Mouse (Mus musculus): ENCODE data around the gene 1700022I11Rik. TPM values are rescaled to one million over a fixed set of nuclear protein-coding genes. Genes with fewer than 3 reads are reported as not detected.
A peak's percentile ranks its signal among the peaks of the same experiment; 100 is the strongest.
"Not testable (repeated sequence)": the region's sequence is repeated elsewhere in the genome, so short reads cannot be mapped to it uniquely, and the experiment has no call there.

The 1700022I11Rik gene
- total and polyA plus RNA-seq, 3 experiments: 1.1 TPM; not detected in 2

DNA sequence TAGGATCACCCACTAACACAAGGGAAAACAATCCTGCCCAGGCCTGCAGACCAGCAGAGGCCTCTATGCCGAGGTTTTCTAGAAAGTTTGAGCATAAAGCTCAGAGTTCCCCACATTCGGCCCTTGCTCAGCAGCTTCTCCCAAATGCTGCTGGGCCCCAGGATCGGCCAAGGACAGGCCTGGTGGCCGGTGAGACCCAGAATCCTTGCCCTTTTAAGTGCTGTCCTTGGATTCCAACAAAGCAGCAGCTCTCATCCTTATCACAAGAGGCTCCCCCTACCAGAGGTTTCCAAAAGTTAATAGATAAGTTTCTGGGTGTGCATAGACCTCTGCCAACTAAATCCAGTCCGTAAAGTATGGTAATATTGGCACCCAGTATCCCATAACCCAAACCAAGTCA, 4.5 kb downstream of the 1700022I11Rik start:
- no peak overlapping the region for H3K4me3 ChIP-seq (ENCODE audit: low read depth, low read length)
- DNase-seq (ENCODE audit: low spot score): no peak
- peaks cover 24% of the 10 kb centered on the region for H3K36me3 ChIP-seq (replicated peaks)
- peaks cover 26% of the 10 kb centered on the region for H3K27me3 ChIP-seq (ENCODE audit: insufficient read depth, low read length)
- no peak for ATAC-seq (ENCODE audit: extremely low read depth, insufficient number of reproducible peaks, low FRiP score, poor library complexity, severe bottlenecking)
- TF ChIP-seq GATA2 (IDR thresholded peaks at IDR 0.05; ENCODE audit: borderline replicate concordance, low read depth, low read length) (no peak), TAL1 (conservative IDR thresholded peaks at IDR 0.05; ENCODE audit: low read depth, low read length) (no peak), CTCF (IDR thresholded peaks at IDR 0.05; ENCODE audit: low read depth, low read length) (no peak), GATA1 (IDR thresholded peaks at IDR 0.05; ENCODE audit: borderline replicate concordance, low read length) (no peak), POLR2AphosphoS5 (IDR thresholded peaks at IDR 0.05; ENCODE audit: insufficient replicate concordance, low read depth, low read length) (no peak)
- H3K4me1 ChIP-seq (ENCODE audit: insufficient read depth, low read depth, low read length): no peaks in the 10 kb centered on the region
- H3K9me3 ChIP-seq (replicated peaks): no peaks in the 10 kb centered on the region

DNA sequence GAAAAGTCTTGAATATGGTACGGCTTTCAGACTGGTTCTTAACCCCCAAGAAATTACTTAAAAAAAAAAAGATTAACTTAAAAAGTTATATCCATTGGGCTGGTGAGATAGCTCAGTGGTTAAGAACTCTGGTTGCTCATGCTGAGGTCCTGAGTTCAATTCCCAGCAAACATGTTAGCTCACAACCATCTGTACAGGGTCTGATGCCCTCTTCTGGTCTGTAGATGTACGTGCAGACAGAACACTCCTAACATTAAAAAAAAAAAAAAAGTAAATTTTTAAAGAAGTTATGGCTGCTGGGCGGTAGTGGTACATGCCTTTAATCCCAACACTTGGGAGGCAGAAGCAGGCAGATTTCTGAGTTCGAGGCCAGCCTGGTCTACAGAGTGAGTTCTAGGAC, 8.7 kb downstream of the 1700022I11Rik start:
- ATAC-seq (ENCODE audit: extremely low read depth, insufficient number of reproducible peaks, low FRiP score, poor library complexity, severe bottlenecking) (no peak), DNase-seq (ENCODE audit: low spot score) (no peak)
- Histone ChIP-seq H3K27me3 (ENCODE audit: insufficient read depth, low read length) (no peaks in the 10 kb centered on the region; the same call in 1 of the 2 replicates), H3K4me1 (ENCODE audit: insufficient read depth, low read depth, low read length) (no peaks in the 10 kb centered on the region), H3K36me3 (replicated peaks) (peaks cover 60% of the 10 kb centered on the region), H3K9me3 (replicated peaks) (no peaks in the 10 kb centered on the region), H3K4me3 (ENCODE audit: low read depth, low read length) (no peak overlapping the region)
- TF ChIP-seq CTCF (IDR thresholded peaks at IDR 0.05; ENCODE audit: low read depth, low read length) (0 out of 2 replicates have a peak, but pooled peaks have one; percentile 10), GATA2 (IDR thresholded peaks at IDR 0.05; ENCODE audit: borderline replicate concordance, low read depth, low read length) (no peak), GATA1 (IDR thresholded peaks at IDR 0.05; ENCODE audit: borderline replicate concordance, low read length) (no peak)

DNA sequence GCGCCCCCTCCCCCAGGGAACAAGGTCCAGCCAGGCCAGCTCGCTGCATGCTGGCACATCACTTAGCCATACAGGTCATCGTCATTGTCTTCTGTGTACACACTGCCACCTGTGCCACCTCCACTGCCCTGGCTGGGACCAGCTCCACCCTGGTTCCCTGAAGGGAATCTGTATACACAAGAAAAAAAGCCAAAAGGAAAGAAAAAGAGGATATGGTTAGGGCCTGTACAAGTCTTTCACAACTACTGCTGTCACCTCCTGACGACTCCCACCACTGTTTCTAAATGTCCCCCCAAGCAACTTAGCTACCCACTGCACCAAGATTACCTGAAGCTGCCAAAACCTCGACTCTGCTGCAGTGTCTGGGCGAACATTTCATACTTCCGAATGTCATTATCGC, 11.1 kb downstream of the 1700022I11Rik start:
- not testable (repeated sequence) for ATAC-seq (ENCODE audit: extremely low read depth, insufficient number of reproducible peaks, low FRiP score, poor library complexity, severe bottlenecking); H3K4me1 ChIP-seq (ENCODE audit: insufficient read depth, low read depth, low read length); H3K27me3 ChIP-seq (ENCODE audit: insufficient read depth, low read length); H3K9me3 ChIP-seq (replicated peaks); DNase-seq (ENCODE audit: low spot score); H3K4me3 ChIP-seq (ENCODE audit: low read depth, low read length)
- peaks cover 83% of the 10 kb centered on the region for H3K36me3 ChIP-seq (replicated peaks)

DNA sequence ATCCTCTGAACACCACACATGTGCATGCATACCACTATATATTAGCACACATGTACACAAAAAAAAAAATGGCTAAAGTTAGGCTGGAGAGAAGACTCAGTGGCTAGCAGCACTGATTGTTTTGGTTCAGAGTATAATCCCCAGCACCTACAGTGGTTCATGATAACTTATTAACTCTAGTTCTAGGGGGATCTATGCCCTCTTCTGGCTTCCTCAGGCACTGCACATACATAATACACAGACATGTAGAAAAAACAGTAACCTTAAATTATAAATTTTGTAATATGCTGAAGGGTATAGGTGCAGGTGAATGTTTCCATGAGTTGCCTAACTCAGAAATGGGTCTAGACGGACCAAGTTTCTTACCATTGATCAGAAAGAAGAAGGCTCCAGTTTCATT, 18.9 kb downstream of the 1700022I11Rik start:
- TF ChIP-seq POLR2AphosphoS5 (IDR thresholded peaks at IDR 0.05; ENCODE audit: insufficient replicate concordance, low read depth, low read length) (no peak), GATA1 (IDR thresholded peaks at IDR 0.05; ENCODE audit: borderline replicate concordance, low read length) (no peak), TAL1 (conservative IDR thresholded peaks at IDR 0.05; ENCODE audit: low read depth, low read length) (no peak), CTCF (IDR thresholded peaks at IDR 0.05; ENCODE audit: low read depth, low read length) (no peak), GATA2 (IDR thresholded peaks at IDR 0.05; ENCODE audit: borderline replicate concordance, low read depth, low read length) (no peak)
- Histone ChIP-seq H3K9me3 (replicated peaks) (no peaks in the 10 kb centered on the region), H3K36me3 (replicated peaks) (peaks cover 98% of the 10 kb centered on the region), H3K27me3 (ENCODE audit: insufficient read depth, low read length) (no peaks in the 10 kb centered on the region), H3K4me3 (ENCODE audit: low read depth, low read length) (no peak overlapping the region), H3K4me1 (ENCODE audit: insufficient read depth, low read depth, low read length) (0 out of 2 replicates have a peak, but pooled peaks cover 2% of the 10 kb centered on the region)
- ATAC-seq (ENCODE audit: extremely low read depth, insufficient number of reproducible peaks, low FRiP score, poor library complexity, severe bottlenecking) (no peak), DNase-seq (ENCODE audit: low spot score) (no peak)

DNA sequence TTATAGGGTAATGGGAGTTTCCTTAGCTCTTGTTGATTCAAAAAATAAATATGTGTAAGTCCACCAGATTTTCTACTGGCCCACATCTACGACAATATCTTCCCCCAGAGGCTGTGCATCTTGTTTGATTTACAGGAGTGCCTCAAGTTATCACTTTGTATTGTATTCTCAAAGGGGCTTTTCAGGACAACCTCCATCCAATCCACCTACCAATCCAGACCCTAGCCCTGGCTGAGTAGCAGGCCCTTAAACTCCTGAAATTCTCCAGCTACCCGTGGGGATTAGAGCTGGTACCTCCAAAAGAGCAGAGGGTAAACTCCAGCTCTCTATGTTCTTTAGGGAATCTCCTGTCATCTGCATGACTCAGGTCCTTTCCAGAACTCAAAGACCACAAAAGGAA, 28.6 kb downstream of the 1700022I11Rik start:
- peaks cover 32% of the 10 kb centered on the region for H3K4me1 ChIP-seq (ENCODE audit: insufficient read depth, low read depth, low read length)
- H3K4me3 ChIP-seq (ENCODE audit: low read depth, low read length): peak overlapping the region; percentile 34; the same call in 1 of the 2 replicates
- TF ChIP-seq GATA1 (IDR thresholded peaks at IDR 0.05; ENCODE audit: borderline replicate concordance, low read length) (no peak), CTCF (IDR thresholded peaks at IDR 0.05; ENCODE audit: low read depth, low read length) (no peak), TAL1 (conservative IDR thresholded peaks at IDR 0.05; ENCODE audit: low read depth, low read length) (no peak), POLR2AphosphoS5 (IDR thresholded peaks at IDR 0.05; ENCODE audit: insufficient replicate concordance, low read depth, low read length) (no peak), GATA2 (IDR thresholded peaks at IDR 0.05; ENCODE audit: borderline replicate concordance, low read depth, low read length) (no peak)
- peaks cover 60% of the 10 kb centered on the region for H3K36me3 ChIP-seq (replicated peaks)
- no peaks in the 10 kb centered on the region for H3K27me3 ChIP-seq (ENCODE audit: insufficient read depth, low read length)
- ATAC-seq (ENCODE audit: extremely low read depth, insufficient number of reproducible peaks, low FRiP score, poor library complexity, severe bottlenecking): no peak
- no peaks in the 10 kb centered on the region for H3K9me3 ChIP-seq (replicated peaks)
- DNase-seq (ENCODE audit: low spot score): no peak

DNA sequence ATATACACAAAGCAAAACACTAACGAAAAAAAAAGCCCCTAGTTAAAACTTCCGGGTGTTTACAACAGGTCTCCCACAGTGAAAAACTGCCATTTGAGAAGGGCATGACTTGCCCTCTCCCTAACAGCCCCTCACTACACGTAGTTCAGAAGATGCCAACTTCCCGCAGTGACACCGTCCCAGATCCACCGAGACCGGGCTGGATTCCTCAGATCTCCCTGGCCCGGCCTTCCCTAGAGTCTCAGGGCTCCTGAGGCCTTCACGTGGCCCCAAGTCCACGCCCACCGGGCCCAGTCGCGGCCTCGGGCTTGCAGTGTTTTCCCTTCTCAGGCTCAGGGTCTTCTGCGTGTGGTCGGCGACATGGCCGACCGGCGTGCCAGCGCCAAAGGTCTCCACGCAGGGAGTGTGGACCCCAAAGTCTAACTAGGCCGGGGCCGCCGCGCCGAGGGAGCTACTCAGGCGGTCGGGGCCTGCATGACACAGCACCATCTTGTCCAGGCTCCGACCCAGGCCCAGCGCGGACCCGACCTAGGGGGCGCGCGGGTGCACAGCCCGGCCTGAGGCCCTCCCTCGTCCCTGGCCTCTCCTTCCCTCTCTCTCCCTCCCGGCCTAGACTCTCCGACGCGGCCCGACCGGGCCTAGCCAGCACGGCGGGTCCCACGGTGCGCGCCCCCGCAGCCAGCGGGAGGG, 30.2 kb downstream of the 1700022I11Rik start:
- peaks cover 28% of the 10 kb centered on the region for H3K4me1 ChIP-seq (ENCODE audit: insufficient read depth, low read depth, low read length)
- TF ChIP-seq TAL1 (conservative IDR thresholded peaks at IDR 0.05; ENCODE audit: low read depth, low read length) (no peak), POLR2AphosphoS5 (IDR thresholded peaks at IDR 0.05; ENCODE audit: insufficient replicate concordance, low read depth, low read length) (no peak), CTCF (IDR thresholded peaks at IDR 0.05; ENCODE audit: low read depth, low read length) (no peak), GATA1 (IDR thresholded peaks at IDR 0.05; ENCODE audit: borderline replicate concordance, low read length) (no peak), GATA2 (IDR thresholded peaks at IDR 0.05; ENCODE audit: borderline replicate concordance, low read depth, low read length) (no peak)
- H3K27me3 ChIP-seq (ENCODE audit: insufficient read depth, low read length): no peaks in the 10 kb centered on the region
- ATAC-seq (ENCODE audit: extremely low read depth, insufficient number of reproducible peaks, low FRiP score, poor library complexity, severe bottlenecking) (no peak), DNase-seq (ENCODE audit: low spot score) (peak; percentile 62)
- H3K9me3 ChIP-seq (replicated peaks): no peaks in the 10 kb centered on the region
- peaks cover 58% of the 10 kb centered on the region for H3K36me3 ChIP-seq (replicated peaks)
- H3K4me3 ChIP-seq (ENCODE audit: low read depth, low read length): peak overlapping the region; percentile 88

DNA sequence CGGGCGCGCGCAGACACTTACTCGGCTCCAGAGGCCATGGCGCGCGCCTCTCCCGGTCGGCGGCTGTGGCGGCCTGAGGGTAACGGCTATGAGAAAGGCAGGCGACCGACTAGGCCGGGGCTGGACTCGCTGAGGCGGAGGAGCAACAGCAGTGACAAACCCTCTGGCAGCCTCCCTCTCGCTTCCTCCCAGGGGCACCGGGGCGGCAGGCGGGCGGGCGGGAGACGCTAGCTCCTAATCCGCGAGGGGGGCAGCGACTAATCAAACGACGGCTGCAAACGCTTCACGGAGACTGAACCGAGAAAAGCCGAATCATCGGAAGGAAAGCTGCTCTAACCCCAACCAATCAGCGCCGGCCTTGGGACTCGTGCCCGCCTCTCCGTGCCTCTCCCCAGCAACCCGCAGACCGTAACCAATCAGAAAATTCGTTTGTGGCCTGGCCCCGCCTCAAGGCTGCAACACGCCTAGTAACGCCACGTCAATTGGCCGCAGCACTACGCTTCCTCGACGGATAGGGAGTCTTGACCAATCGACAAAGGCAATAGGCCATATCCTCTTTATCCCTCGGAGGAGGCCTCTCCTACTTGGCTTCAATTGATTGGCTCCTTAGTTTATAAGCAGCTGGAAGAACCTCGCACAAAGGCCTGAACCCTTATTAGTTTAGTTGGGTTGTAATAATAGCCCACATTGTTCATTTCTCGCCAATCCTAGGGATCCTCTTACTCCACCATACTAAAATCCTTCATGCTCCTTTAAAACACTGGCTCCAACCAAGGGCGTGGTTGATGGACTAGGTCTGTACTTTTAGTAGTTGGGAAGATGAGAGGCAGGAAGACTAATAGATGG, 31.0 kb downstream of the 1700022I11Rik start, which contains the start of gene Vcp:
Gene Vcp (minus strand): TSS at position 367 of the 846 bp plus-strand sequence.
- Histone ChIP-seq H3K4me1 (ENCODE audit: insufficient read depth, low read depth, low read length) (peaks cover 28% of the 10 kb centered on the region), H3K4me3 (ENCODE audit: low read depth, low read length) (peak within 1 kb of the TSS; percentile 88), H3K36me3 (replicated peaks) (peaks cover 59% of the 10 kb centered on the region)
- DNase-seq (ENCODE audit: low spot score): peak; percentile 99
- peak; percentile 97 for ATAC-seq (ENCODE audit: extremely low read depth, insufficient number of reproducible peaks, low FRiP score, poor library complexity, severe bottlenecking)
- not testable (repeated sequence) for H3K9me3 ChIP-seq (replicated peaks); H3K27me3 ChIP-seq (ENCODE audit: insufficient read depth, low read length)
